ENCODE assay signal across 16 mouse cellular contexts in the genomic region with DNA sequence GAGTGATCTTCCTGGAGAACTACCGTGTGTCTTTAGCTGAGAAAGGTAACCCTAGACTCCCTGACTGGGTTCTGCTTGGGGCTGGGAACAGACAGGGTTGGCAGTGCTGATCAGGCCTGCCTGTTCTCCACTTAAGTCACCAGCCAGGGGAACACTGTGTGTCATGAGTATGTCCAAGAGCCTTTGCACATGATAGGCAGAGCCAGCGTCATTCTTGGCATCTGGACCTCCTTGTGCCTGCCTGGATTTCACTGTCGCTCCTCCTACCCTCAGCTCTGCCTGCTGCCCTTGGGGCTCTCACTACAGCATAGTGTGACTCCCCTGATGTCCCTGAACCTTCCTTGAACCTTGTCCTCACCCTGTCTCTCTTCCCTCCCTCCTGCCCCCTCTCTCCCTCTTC. TPM values are rescaled to one million over a fixed set of nuclear protein-coding genes. Genes with fewer than 3 reads are reported as not detected.
DNase-seq lines count a peak whose midpoint lies in the region.
"Had no signal": no experiment of that assay in that cellular context is flagged by ENCODE, and none has a peak within 500 bp of the region (broad histone marks: within the 10 kb centered on the region; RNA-seq: fewer than 3 reads in every experiment).

No protein-coding gene starts in this region.

- 81% methylated on average over 3 of the region's 3 CpGs for WGBS in heart, embryonic 10.5 days

- H3K4me3 ChIP-seq in heart, embryonic 10.5 days, result no peak overlapping the region
- H3K4me3 ChIP-seq: lung, embryonic 15.5 days had no signal

- H3K27me3 ChIP-seq in heart, embryonic 10.5 days (ENCODE audit: insufficient read depth, poor library complexity, severe bottlenecking), result no peaks in the 10 kb centered on the region
- H3K27me3 ChIP-seq: lung, embryonic 15.5 days had no signal

- H3K36me3 ChIP-seq in heart, embryonic 10.5 days, result peaks cover 99% of the 10 kb centered on the region

- no peaks in the 10 kb centered on the region for H3K4me1 ChIP-seq in heart, embryonic 10.5 days
- H3K4me1 ChIP-seq: lung, embryonic 15.5 days had no signal

- H3K9me3 ChIP-seq in heart, embryonic 10.5 days, result no peaks in the 10 kb centered on the region
- H3K9me3 ChIP-seq: lung, embryonic 15.5 days had no signal

- peak; percentile 69 to 89 for DNase-seq in heart, adult 18-20 months
- DNase-seq in heart, embryonic 10.5 days (ENCODE audit: low spot score), result no peak
- DNase-seq in adrenal gland, adult 2 months, result peak; percentile 84
- DNase-seq in adrenal gland, postnatal 14 days, result peak; percentile 80
- peak; percentile 45 to 62 for DNase-seq in heart, postnatal 10 days
- no peak for DNase-seq in kidney, adult 11 months
- DNase-seq in frontal cortex, postnatal 36 days (ENCODE audit: low spot score in 2 of 2), result no peak
- DNase-seq: cerebellum, adult 9-10 months; kidney, adult 8-10 months; kidney, postnatal 36 days; layer of hippocampus, adult 9-11 months; retina, postnatal 1 day; right cerebral cortex, postnatal 4 days; thymus, postnatal 25 days had no signal

- no peak overlapping the region for H3K27ac ChIP-seq in heart, embryonic 10.5 days
- H3K27ac ChIP-seq: liver, embryonic 14.5 days; lung, embryonic 15.5 days had no signal

- intact Hi-C loops in heart, postnatal 10 days (cut with DNase I), result loop anchor here (5.0 kb wide), 1 partner anchor 74 kb away; no protein-coding TSS in a partner anchor

RNA-seq across cellular contexts. Expression of gene Pygb, which starts 39.9 kb away (rescaled TPM):
- total RNA-seq in heart, adult 18-20 months (2021), result 100 to 1,000 TPM; 507 to 527 TPM
- 112 and 182 TPM in 2 replicates for polyA plus RNA-seq in heart, embryonic 10.5 days (2016; fragmentation: Nextera tagmentation; extraction: Ambion mirVana)
- 10 to 100 TPM; 41.1 to 55.2 TPM for total RNA-seq in adrenal gland, adult 2 months (2021)
- 28.5 and 37.3 TPM in 2 replicates for polyA plus RNA-seq in adrenal gland, adult 2 months (2012; rRNA removed)
- total RNA-seq in adrenal gland, postnatal 14 days (2021), result 41.7 and 45.3 TPM in 2 replicates
- 100 to 1,000 TPM; 374 to 404 TPM for total RNA-seq in heart, postnatal 10 days (2021)

Comparison
In these comparisons a context has a peak if more than half of its experiments do, and no peak if none do; other contexts are left out.
1. DNase-seq: peak in heart, adult 18-20 months (2 of 2), adrenal gland, adult 2 months (single experiment), adrenal gland, postnatal 14 days (single experiment) and heart, postnatal 10 days (2 of 2); none in heart, embryonic 10.5 days (single experiment), kidney, adult 11 months (single experiment) and frontal cortex, postnatal 36 days (0 of 2).